ENCODE assay signal across 8 mouse cellular contexts in genomic region chr10:62379808-62380207, GRCm38 (mm10). TPM values are rescaled to one million over a fixed set of nuclear protein-coding genes. Genes with fewer than 3 reads are reported as not detected.
DNase-seq lines count a peak whose midpoint lies in the region; ATAC-seq lines count a peak whose summit lies in the region.

Gene Hk1, minus strand, starts transcription at chr10:62379908.

- no peak within 1 kb of the TSS for H3K4me2 ChIP-seq in lung, embryonic 16.5 days (ENCODE audit: low read depth, low read length)
- H3K4me2 ChIP-seq in embryonic facial prominence, embryonic 11.5 days (ENCODE audit: low read depth, low read length), result no peak within 1 kb of the TSS
- H3K4me2 ChIP-seq in limb, embryonic 11.5 days (ENCODE audit: low read depth, severe bottlenecking), result no peak within 1 kb of the TSS

- WGBS in lung, embryonic 16.5 days, result 84% methylated on average over 1 of the region's 1 CpGs
- 85% methylated on average over 1 of the region's 1 CpGs for WGBS in embryonic facial prominence, embryonic 11.5 days
- 90% methylated on average over 1 of the region's 1 CpGs for WGBS in limb, embryonic 11.5 days

- intact Hi-C loops in heart, postnatal 10 days (cut with DNase I), result loop anchor here (5.0 kb wide), 1 partner anchor 193 kb away; no protein-coding TSS in a partner anchor

- no peak for DNase-seq in lung, adult 18-20 months
- no peak for DNase-seq in embryonic facial prominence, embryonic 11.5 days (ENCODE audit: low spot score)
- no peak for DNase-seq in heart, postnatal 10 days
- no peak for DNase-seq in limb, embryonic 11.5 days (ENCODE audit: low spot score)
- no peak for DNase-seq in ovary, postnatal 36 days (ENCODE audit: low spot score)
- no peak for DNase-seq in right cerebral cortex, adult 18-20 months

- no peaks in the 10 kb centered on the region for H3K27me3 ChIP-seq in lung, embryonic 16.5 days (ENCODE audit: control insufficient read depth, insufficient read depth, low read depth, low read length)
- no peaks in the 10 kb centered on the region for H3K27me3 ChIP-seq in embryonic facial prominence, embryonic 11.5 days (ENCODE audit: control insufficient read depth, insufficient read depth, low read length)
- no peaks in the 10 kb centered on the region for H3K27me3 ChIP-seq in limb, embryonic 11.5 days (ENCODE audit: control insufficient read depth, insufficient read depth, low read length)

- H3K36me3 ChIP-seq in lung, embryonic 16.5 days (ENCODE audit: control insufficient read depth, insufficient read depth, low read length), result no peaks in the 10 kb centered on the region
- H3K36me3 ChIP-seq in embryonic facial prominence, embryonic 11.5 days (replicated peaks; ENCODE audit: control insufficient read depth, insufficient read depth, low read depth, low read length), result no peaks in the 10 kb centered on the region
- no peaks in the 10 kb centered on the region for H3K36me3 ChIP-seq in limb, embryonic 11.5 days (ENCODE audit: control insufficient read depth, insufficient read depth, low read length)

- no peak within 1 kb of the TSS for H3K27ac ChIP-seq in lung, embryonic 16.5 days (ENCODE audit: low read length)
- H3K27ac ChIP-seq in embryonic facial prominence, embryonic 11.5 days (replicated peaks; ENCODE audit: low read depth, low read length), result no peak within 1 kb of the TSS
- no peak within 1 kb of the TSS for H3K27ac ChIP-seq in limb, embryonic 11.5 days (replicated peaks; ENCODE audit: low read depth, low read length)

- ATAC-seq in lung, embryonic 16.5 days (ENCODE audit: low read depth), result no peak
- ATAC-seq in embryonic facial prominence, embryonic 11.5 days (replicated peaks; ENCODE audit: insufficient number of reproducible peaks, low FRiP score, low TSS enrichment, low read depth), result no peak
- no peak for ATAC-seq in limb, embryonic 11.5 days (ENCODE audit: insufficient number of reproducible peaks, low FRiP score, low TSS enrichment, low read depth)
- ATAC-seq in neutrophil, adult 5-6 weeks (ENCODE audit: extremely low read depth, insufficient number of reproducible peaks, low FRiP score, poor library complexity, severe bottlenecking), result no peak

- H3K9ac ChIP-seq in lung, embryonic 16.5 days (ENCODE audit: low read length), result no peak within 1 kb of the TSS
- H3K9ac ChIP-seq in embryonic facial prominence, embryonic 11.5 days (replicated peaks; ENCODE audit: low read length), result no peak within 1 kb of the TSS
- no peak within 1 kb of the TSS for H3K9ac ChIP-seq in limb, embryonic 11.5 days (ENCODE audit: low read length)

- no peaks in the 10 kb centered on the region for H3K4me1 ChIP-seq in lung, embryonic 16.5 days (replicated peaks; ENCODE audit: control insufficient read depth, insufficient read depth, low read length)
- no peaks in the 10 kb centered on the region for H3K4me1 ChIP-seq in embryonic facial prominence, embryonic 11.5 days (ENCODE audit: control insufficient read depth, insufficient read depth, low read length)
- no peaks in the 10 kb centered on the region for H3K4me1 ChIP-seq in limb, embryonic 11.5 days (ENCODE audit: control insufficient read depth, insufficient read depth, low read length)

- no peak within 1 kb of the TSS for H3K4me3 ChIP-seq in lung, embryonic 16.5 days (ENCODE audit: low read length)
- no peak within 1 kb of the TSS for H3K4me3 ChIP-seq in embryonic facial prominence, embryonic 11.5 days (ENCODE audit: low read depth, low read length)
- no peak within 1 kb of the TSS for H3K4me3 ChIP-seq in limb, embryonic 11.5 days (ENCODE audit: low read depth, low read length)

- H3K9me3 ChIP-seq in lung, embryonic 16.5 days (ENCODE audit: control insufficient read depth, low read length), result no peaks in the 10 kb centered on the region
- no peaks in the 10 kb centered on the region for H3K9me3 ChIP-seq in embryonic facial prominence, embryonic 11.5 days (replicated peaks; ENCODE audit: control insufficient read depth, low read length)
- no peaks in the 10 kb centered on the region for H3K9me3 ChIP-seq in limb, embryonic 11.5 days (ENCODE audit: control insufficient read depth, low read length)

RNA-seq across cellular contexts. Expression of gene Hk1, which starts in this region (rescaled TPM):
- 39.3 and 46.0 TPM in 2 replicates for polyA plus RNA-seq in lung, embryonic 16.5 days (2015; fragmentation: Nextera tagmentation; extraction: Ambion mirVana)
- polyA plus RNA-seq in embryonic facial prominence, embryonic 11.5 days (2014; fragmentation: Nextera tagmentation; extraction: Ambion mirVana), result 19.9 and 21.6 TPM in 2 replicates
- total RNA-seq in heart, postnatal 10 days (2021), result 100 to 1,000 TPM; 167 to 178 TPM
- polyA plus RNA-seq in limb, embryonic 11.5 days (2014; fragmentation: Nextera tagmentation; extraction: Ambion mirVana), result 22.4 and 24.7 TPM in 2 replicates
- total RNA-seq in neutrophil, adult 5-6 weeks (2017), result 37.8 and 43.8 TPM in 2 replicates
